Mouse (Mus musculus) midbrain, embryonic 12.5 days (tissue): Measurements from ENCODE around the gene Tmem135. TPM values are rescaled to one million over a fixed set of nuclear protein-coding genes. Genes with fewer than 3 reads are reported as not detected.

Experiments
- ATAC-seq: fragments of 200-750 bp; cut with Nextera tagmentation; 2 replicates; pipeline ENCODE4 v1.8.0; 2017; ENCODE audit warnings: low read depth, moderate TSS enrichment, moderate library complexity; ENCODE audit not compliant: low FRiP score
- H3K27ac ChIP-seq: fragments of 300-500 bp; sonication (generic); replicated peaks from 2 replicates; pipeline ENCODE4 v1.5.1; 2016; ENCODE audit warnings: mild to moderate bottlenecking
- H3K27me3 ChIP-seq: fragments of 300-500 bp; sonication (generic); 2 replicates; pipeline ENCODE4 v1.6.1; 2016; ENCODE audit warnings: mild to moderate bottlenecking
- H3K36me3 ChIP-seq: fragments of 300-500 bp; sonication (generic); 2 replicates; pipeline ENCODE4 v1.6.1; 2016
- H3K4me1 ChIP-seq: fragments of 300-500 bp; sonication (generic); 2 replicates; pipeline ENCODE4 v1.6.1; 2016
- H3K4me2 ChIP-seq: fragments of 300-500 bp; sonication (generic); replicated peaks from 2 replicates; pipeline ENCODE4 v1.6.1; 2016; ENCODE audit warnings: mild to moderate bottlenecking, moderate library complexity
- H3K4me3 ChIP-seq: fragments of 300-500 bp; sonication (generic); 2 replicates; pipeline ENCODE4 v1.5.1; 2016; ENCODE audit warnings: mild to moderate bottlenecking
- H3K9ac ChIP-seq: fragments of 300-500 bp; sonication (generic); replicated peaks from 2 replicates; pipeline ENCODE4 v1.6.1; 2016; ENCODE audit warnings: mild to moderate bottlenecking, moderate library complexity
- H3K9me3 ChIP-seq: fragments of 300-500 bp; sonication (generic); 2 replicates; pipeline ENCODE4 v1.6.1; 2016; ENCODE audit warnings: mild to moderate bottlenecking
- WGBS: fragments of 180-500 bp; shearing (Covaris S2); methylation state at CpG from one replicate; pipeline ENCODE4 v1.1.7; 2016; 5-methylcytosine and 5-hydroxymethylcytosine counted together
- polyA plus RNA-seq: library from polyadenylated mRNA; unstranded; fragments of >200 nt; fragmentation: Nextera tagmentation; extraction: Ambion mirVana; gene quantifications from 2 replicates; pipeline ENCODE4 v1.2.1, GENCODE M21; 2016

Gene Tmem135
- polyA plus RNA-seq, 1 experiment from 2014 or later, result 19.1 TPM

- no peak overlapping the region for H3K9ac ChIP-seq
- no peaks in the 10 kb centered on the region for H3K9me3 ChIP-seq
- WGBS, result 85% methylated on average over 1 of the region's 1 CpGs
- H3K4me2 ChIP-seq, result no peak overlapping the region
- no peaks in the 10 kb centered on the region for H3K36me3 ChIP-seq
- H3K4me3 ChIP-seq, result no peak overlapping the region
- H3K27ac ChIP-seq, result no peak overlapping the region
- no peaks in the 10 kb centered on the region for H3K4me1 ChIP-seq
- H3K27me3 ChIP-seq, result peaks cover 21% of the 10 kb centered on the region
- ATAC-seq, result no peak
Measured at GRCm38 (mm10) chr7:89370086-89370485, 33.9 kb downstream of the Tmem135 start.

GRCm38 (mm10) chr7:89367643-89368042, 36.4 kb downstream of the Tmem135 start:
- H3K9me3 ChIP-seq, result no peaks in the 10 kb centered on the region
- peaks cover 33% of the 10 kb centered on the region for H3K27me3 ChIP-seq
- 21% methylated on average over 3 of the region's 3 CpGs for WGBS
- H3K36me3 ChIP-seq, result no peaks in the 10 kb centered on the region
- H3K4me3 ChIP-seq, result no peak overlapping the region
- no peak for ATAC-seq
- H3K4me2 ChIP-seq, result no peak overlapping the region
- H3K4me1 ChIP-seq, result no peaks in the 10 kb centered on the region
- H3K27ac ChIP-seq, result no peak overlapping the region
- H3K9ac ChIP-seq, result no peak overlapping the region

- no peak overlapping the region for H3K9ac ChIP-seq
- no peaks in the 10 kb centered on the region for H3K4me1 ChIP-seq
- H3K27me3 ChIP-seq, result peaks cover 49% of the 10 kb centered on the region
- no peak overlapping the region for H3K27ac ChIP-seq
- peak; percentile 16; the same call in 1 of the 2 replicates for ATAC-seq
- H3K9me3 ChIP-seq, result no peaks in the 10 kb centered on the region
- H3K4me3 ChIP-seq, result no peak overlapping the region
- H3K36me3 ChIP-seq, result no peaks in the 10 kb centered on the region
- no peak overlapping the region for H3K4me2 ChIP-seq
- WGBS, result 57% methylated on average over 10 of the region's 10 CpGs
Measured at GRCm38 (mm10) chr7:89365135-89365880, 38.7 kb downstream of the Tmem135 start.

GRCm38 (mm10) chr7:89363975-89364374, 40.0 kb downstream of the Tmem135 start:
- no peak for ATAC-seq
- Histone ChIP-seq H3K9ac (no peak overlapping the region), H3K27ac (no peak overlapping the region), H3K4me1 (no peaks in the 10 kb centered on the region), H3K36me3 (no peaks in the 10 kb centered on the region), H3K4me3 (no peak overlapping the region), H3K4me2 (no peak overlapping the region), H3K9me3 (no peaks in the 10 kb centered on the region), H3K27me3 (peaks cover 42% of the 10 kb centered on the region)
- WGBS, result 90% methylated on average over 5 of the region's 5 CpGs

GRCm38 (mm10) chr7:89356307-89356706, 47.7 kb downstream of the Tmem135 start:
- WGBS, result 85% methylated on average over 4 of the region's 4 CpGs
- no peak overlapping the region for H3K4me3 ChIP-seq

GRCm38 (mm10) chr7:89355519-89356255, 48.3 kb downstream of the Tmem135 start:
- Histone ChIP-seq H3K27me3 (peaks cover 15% of the 10 kb centered on the region), H3K9me3 (no peaks in the 10 kb centered on the region), H3K36me3 (no peaks in the 10 kb centered on the region), H3K4me3 (no peak overlapping the region), H3K4me1 (no peaks in the 10 kb centered on the region), H3K27ac (no peak overlapping the region), H3K9ac (no peak overlapping the region), H3K4me2 (no peak overlapping the region)
- WGBS, result 76% methylated on average over 8 of the region's 8 CpGs
- ATAC-seq, result no peak

More at GRCm38 (mm10) chr7:89356307-89356706, 47.7 kb downstream of the Tmem135 start:
- ATAC-seq, result no peak
- Histone ChIP-seq H3K9me3 (no peaks in the 10 kb centered on the region), H3K4me2 (no peak overlapping the region), H3K27ac (no peak overlapping the region), H3K4me1 (no peaks in the 10 kb centered on the region), H3K36me3 (no peaks in the 10 kb centered on the region), H3K27me3 (peaks cover 21% of the 10 kb centered on the region), H3K9ac (no peak overlapping the region)

GRCm38 (mm10) chr7:89342021-89342420, 62.0 kb downstream of the Tmem135 start:
- no peaks in the 10 kb centered on the region for H3K27me3 ChIP-seq
- H3K27ac ChIP-seq, result no peak overlapping the region
- H3K4me1 ChIP-seq, result peaks cover 15% of the 10 kb centered on the region
- H3K9ac ChIP-seq, result no peak overlapping the region
- H3K4me2 ChIP-seq, result no peak overlapping the region
- no peaks in the 10 kb centered on the region for H3K9me3 ChIP-seq
- no peak for ATAC-seq
- H3K4me3 ChIP-seq, result no peak overlapping the region
- no peaks in the 10 kb centered on the region for H3K36me3 ChIP-seq

GRCm38 (mm10) chr7:89339808-89340207, 64.2 kb downstream of the Tmem135 start:
- Histone ChIP-seq H3K9me3 (no peaks in the 10 kb centered on the region), H3K36me3 (no peaks in the 10 kb centered on the region), H3K4me1 (peaks cover 18% of the 10 kb centered on the region), H3K4me3 (no peak overlapping the region), H3K4me2 (no peak overlapping the region), H3K27ac (no peak overlapping the region), H3K27me3 (no peaks in the 10 kb centered on the region), H3K9ac (no peak overlapping the region)
- ATAC-seq, result no peak
- WGBS, result 82% methylated on average over 1 of the region's 1 CpGs

GRCm38 (mm10) chr7:89339142-89339435, 64.9 kb downstream of the Tmem135 start:
- Histone ChIP-seq H3K4me3 (peak overlapping the region; percentile 79), H3K4me1 (peaks cover 18% of the 10 kb centered on the region), H3K36me3 (no peaks in the 10 kb centered on the region), H3K9ac (peak overlapping the region; percentile 75), H3K9me3 (no peaks in the 10 kb centered on the region), H3K27me3 (no peaks in the 10 kb centered on the region), H3K4me2 (peak overlapping the region; percentile 89), H3K27ac (peak overlapping the region; percentile 62; the same call in 1 of the 2 replicates)
- peak; percentile 70 for ATAC-seq

- no peaks in the 10 kb centered on the region for H3K36me3 ChIP-seq
- peak overlapping the region; percentile 89 for H3K4me2 ChIP-seq
- peak overlapping the region; percentile 62; the same call in 1 of the 2 replicates for H3K27ac ChIP-seq
- H3K4me3 ChIP-seq, result peak overlapping the region; percentile 79
- H3K9me3 ChIP-seq, result no peaks in the 10 kb centered on the region
- peak; percentile 98 for ATAC-seq
- under 1% methylated on average over 56 of the region's 57 CpGs for WGBS
- no peaks in the 10 kb centered on the region for H3K27me3 ChIP-seq
- peaks cover 18% of the 10 kb centered on the region for H3K4me1 ChIP-seq
- peak overlapping the region; percentile 75 for H3K9ac ChIP-seq
Measured at GRCm38 (mm10) chr7:89338350-89339141, 65.5 kb downstream of the Tmem135 start.

- Histone ChIP-seq H3K4me1 (peaks cover 18% of the 10 kb centered on the region), H3K27ac (0 out of 2 replicates have a peak overlapping the region, but pooled peaks have one; percentile 62), H3K36me3 (no peaks in the 10 kb centered on the region), H3K4me2 (peak overlapping the region; percentile 89), H3K4me3 (peak overlapping the region; percentile 79), H3K9ac (peak overlapping the region; percentile 75), H3K9me3 (no peaks in the 10 kb centered on the region), H3K27me3 (no peaks in the 10 kb centered on the region)
- peak; percentile 52; the same call in 1 of the 2 replicates for ATAC-seq
- 47% methylated on average over 10 of the region's 10 CpGs for WGBS
Measured at GRCm38 (mm10) chr7:89337711-89338349, 66.2 kb downstream of the Tmem135 start.
